Mouse (Mus musculus): Measurements from ENCODE around the gene Mcm5. TPM values are rescaled to one million over a fixed set of nuclear protein-coding genes. Genes with fewer than 3 reads are reported as not detected.
A peak's percentile ranks its signal among the peaks of the same experiment; 100 is the strongest.

Mcm5 gene
- polyA plus RNA-seq, 1 experiment from 2014 or later: 195 TPM

GRCm38 (mm10) chr8:75119287-75119686 is 9.9 kb downstream of the Mcm5 start:
- no peak for DNase-seq (ENCODE audit: low spot score, missing footprints)

GRCm38 (mm10) chr8:75119747-75120146 is 10.4 kb downstream of the Mcm5 start:
- peaks cover 45% of the 10 kb centered on the region for H3K36me3 ChIP-seq (ENCODE audit: control insufficient read depth, insufficient read depth, low read length)
- no peaks in the 10 kb centered on the region for H3K9me3 ChIP-seq (ENCODE audit: control insufficient read depth, low read length)
- 95% methylated on average over 2 of the region's 2 CpGs for WGBS
- DNase-seq (ENCODE audit: low spot score, missing footprints) (no peak), ATAC-seq (ENCODE audit: low FRiP score) (no peak)
- no peak overlapping the region for H3K4me3 ChIP-seq (ENCODE audit: low read depth, low read length)
- H3K4me1 ChIP-seq (ENCODE audit: control insufficient read depth, insufficient read depth, low read length): no peaks in the 10 kb centered on the region
- H3K9ac ChIP-seq (ENCODE audit: low read length): no peak overlapping the region
- H3K27ac ChIP-seq (ENCODE audit: low read depth, low read length): no peak overlapping the region
- no peaks in the 10 kb centered on the region for H3K27me3 ChIP-seq (ENCODE audit: control insufficient read depth, insufficient read depth, low read length)
- no peak overlapping the region for H3K4me2 ChIP-seq

More at GRCm38 (mm10) chr8:75119287-75119686, 9.9 kb downstream of the Mcm5 start:
- Histone ChIP-seq H3K4me2 (no peak overlapping the region), H3K4me3 (ENCODE audit: low read depth, low read length) (no peak overlapping the region), H3K9me3 (ENCODE audit: control insufficient read depth, low read length) (no peaks in the 10 kb centered on the region), H3K4me1 (ENCODE audit: control insufficient read depth, insufficient read depth, low read length) (no peaks in the 10 kb centered on the region), H3K27me3 (ENCODE audit: control insufficient read depth, insufficient read depth, low read length) (no peaks in the 10 kb centered on the region), H3K27ac (ENCODE audit: low read depth, low read length) (no peak overlapping the region), H3K9ac (ENCODE audit: low read length) (no peak overlapping the region), H3K36me3 (ENCODE audit: control insufficient read depth, insufficient read depth, low read length) (peaks cover 46% of the 10 kb centered on the region)
- no peak for ATAC-seq (ENCODE audit: low FRiP score)
- WGBS: 100% methylated on average over 2 of the region's 2 CpGs

- no peak overlapping the region for H3K9ac ChIP-seq (ENCODE audit: low read length)
- WGBS: 94% methylated on average over 1 of the region's 1 CpGs
- no peak overlapping the region for H3K4me2 ChIP-seq
- no peaks in the 10 kb centered on the region for H3K9me3 ChIP-seq (ENCODE audit: control insufficient read depth, low read length)
- H3K4me1 ChIP-seq (ENCODE audit: control insufficient read depth, insufficient read depth, low read length): no peaks in the 10 kb centered on the region
- H3K36me3 ChIP-seq (ENCODE audit: control insufficient read depth, insufficient read depth, low read length): peaks cover 20% of the 10 kb centered on the region
- H3K4me3 ChIP-seq (ENCODE audit: low read depth, low read length): no peak overlapping the region
- H3K27ac ChIP-seq (ENCODE audit: low read depth, low read length): no peak overlapping the region
- peak; percentile 76 for DNase-seq (ENCODE audit: low spot score, missing footprints)
- no peaks in the 10 kb centered on the region for H3K27me3 ChIP-seq (ENCODE audit: control insufficient read depth, insufficient read depth, low read length)
- no peak for ATAC-seq (ENCODE audit: low FRiP score)
Observed at GRCm38 (mm10) chr8:75127406-75127805, 18.0 kb downstream of the Mcm5 start.

GRCm38 (mm10) chr8:75132485-75132884 is 23.1 kb downstream of the Mcm5 start:
- Histone ChIP-seq H3K9ac (ENCODE audit: low read length) (no peak overlapping the region), H3K27me3 (ENCODE audit: control insufficient read depth, insufficient read depth, low read length) (no peaks in the 10 kb centered on the region), H3K4me1 (ENCODE audit: control insufficient read depth, insufficient read depth, low read length) (0 out of 2 replicates have a peak, but pooled peaks cover under 1% of the 10 kb centered on the region), H3K9me3 (ENCODE audit: control insufficient read depth, low read length) (no peaks in the 10 kb centered on the region), H3K27ac (ENCODE audit: low read depth, low read length) (no peak overlapping the region), H3K4me3 (ENCODE audit: low read depth, low read length) (no peak overlapping the region), H3K36me3 (ENCODE audit: control insufficient read depth, insufficient read depth, low read length) (peaks cover 4% of the 10 kb centered on the region), H3K4me2 (no peak overlapping the region)
- ATAC-seq (ENCODE audit: low FRiP score) (no peak), DNase-seq (ENCODE audit: low spot score, missing footprints) (peak; percentile 47)
- WGBS: 22% methylated on average over 3 of the region's 3 CpGs

GRCm38 (mm10) chr8:75133399-75133798 is 24.0 kb downstream of the Mcm5 start:
- DNase-seq (ENCODE audit: low spot score, missing footprints) (peak; percentile 57), ATAC-seq (ENCODE audit: low FRiP score) (no peak)
- Histone ChIP-seq H3K9ac (ENCODE audit: low read length) (no peak overlapping the region), H3K27ac (ENCODE audit: low read depth, low read length) (no peak overlapping the region), H3K36me3 (ENCODE audit: control insufficient read depth, insufficient read depth, low read length) (peaks cover 3% of the 10 kb centered on the region), H3K9me3 (ENCODE audit: control insufficient read depth, low read length) (no peaks in the 10 kb centered on the region), H3K27me3 (ENCODE audit: control insufficient read depth, insufficient read depth, low read length) (no peaks in the 10 kb centered on the region), H3K4me1 (ENCODE audit: control insufficient read depth, insufficient read depth, low read length) (0 out of 2 replicates have a peak, but pooled peaks cover 2% of the 10 kb centered on the region), H3K4me2 (no peak overlapping the region), H3K4me3 (ENCODE audit: low read depth, low read length) (no peak overlapping the region)
- 80% methylated on average over 2 of the region's 2 CpGs for WGBS

GRCm38 (mm10) chr8:75134603-75135391 is 25.4 kb downstream of the Mcm5 start:
- H3K4me3 ChIP-seq (ENCODE audit: low read depth, low read length): no peak overlapping the region
- WGBS: 70% methylated on average over 2 of the region's 2 CpGs
- no peak for ATAC-seq (ENCODE audit: low FRiP score)
- no peaks in the 10 kb centered on the region for H3K36me3 ChIP-seq (ENCODE audit: control insufficient read depth, insufficient read depth, low read length)
- peak; percentile 80 for DNase-seq (ENCODE audit: low spot score, missing footprints)
- no peaks in the 10 kb centered on the region for H3K9me3 ChIP-seq (ENCODE audit: control insufficient read depth, low read length)
- H3K9ac ChIP-seq (ENCODE audit: low read length): no peak overlapping the region
- H3K27me3 ChIP-seq (ENCODE audit: control insufficient read depth, insufficient read depth, low read length): no peaks in the 10 kb centered on the region
- no peak overlapping the region for H3K27ac ChIP-seq (ENCODE audit: low read depth, low read length)
- 0 out of 2 replicates have a peak, but pooled peaks cover 2% of the 10 kb centered on the region for H3K4me1 ChIP-seq (ENCODE audit: control insufficient read depth, insufficient read depth, low read length)
- H3K4me2 ChIP-seq: no peak overlapping the region

GRCm38 (mm10) chr8:75135756-75136155 is 26.4 kb downstream of the Mcm5 start:
- Histone ChIP-seq H3K4me1 (ENCODE audit: control insufficient read depth, insufficient read depth, low read length) (0 out of 2 replicates have a peak, but pooled peaks cover 2% of the 10 kb centered on the region), H3K27me3 (ENCODE audit: control insufficient read depth, insufficient read depth, low read length) (no peaks in the 10 kb centered on the region), H3K4me3 (ENCODE audit: low read depth, low read length) (no peak overlapping the region), H3K4me2 (no peak overlapping the region), H3K27ac (ENCODE audit: low read depth, low read length) (no peak overlapping the region), H3K9ac (ENCODE audit: low read length) (no peak overlapping the region), H3K9me3 (ENCODE audit: control insufficient read depth, low read length) (no peaks in the 10 kb centered on the region), H3K36me3 (ENCODE audit: control insufficient read depth, insufficient read depth, low read length) (no peaks in the 10 kb centered on the region)
- 72% methylated on average over 1 of the region's 1 CpGs for WGBS
- no peak for ATAC-seq (ENCODE audit: low FRiP score)
- DNase-seq (ENCODE audit: low spot score, missing footprints): no peak

GRCm38 (mm10) chr8:75136256-75136655 is 26.9 kb downstream of the Mcm5 start:
- Histone ChIP-seq H3K9me3 (ENCODE audit: control insufficient read depth, low read length) (no peaks in the 10 kb centered on the region), H3K4me1 (ENCODE audit: control insufficient read depth, insufficient read depth, low read length) (0 out of 2 replicates have a peak, but pooled peaks cover 2% of the 10 kb centered on the region), H3K9ac (ENCODE audit: low read length) (no peak overlapping the region), H3K27ac (ENCODE audit: low read depth, low read length) (no peak overlapping the region), H3K4me2 (no peak overlapping the region), H3K36me3 (ENCODE audit: control insufficient read depth, insufficient read depth, low read length) (no peaks in the 10 kb centered on the region), H3K4me3 (ENCODE audit: low read depth, low read length) (no peak overlapping the region), H3K27me3 (ENCODE audit: control insufficient read depth, insufficient read depth, low read length) (no peaks in the 10 kb centered on the region)
- DNase-seq (ENCODE audit: low spot score, missing footprints) (no peak), ATAC-seq (ENCODE audit: low FRiP score) (no peak)
- 83% methylated on average over 2 of the region's 2 CpGs for WGBS

GRCm38 (mm10) chr8:75137536-75137935 is 28.2 kb downstream of the Mcm5 start:
- ATAC-seq (ENCODE audit: low FRiP score): peak; percentile 33; the same call in 1 of the 2 replicates
- H3K9me3 ChIP-seq (ENCODE audit: control insufficient read depth, low read length): no peaks in the 10 kb centered on the region
- no peak for DNase-seq (ENCODE audit: low spot score, missing footprints)
- H3K27ac ChIP-seq (ENCODE audit: low read depth, low read length): no peak overlapping the region
- no peaks in the 10 kb centered on the region for H3K27me3 ChIP-seq (ENCODE audit: control insufficient read depth, insufficient read depth, low read length)
- 0 out of 2 replicates have a peak, but pooled peaks cover 2% of the 10 kb centered on the region for H3K4me1 ChIP-seq (ENCODE audit: control insufficient read depth, insufficient read depth, low read length)
- H3K36me3 ChIP-seq (ENCODE audit: control insufficient read depth, insufficient read depth, low read length): no peaks in the 10 kb centered on the region
- no peak overlapping the region for H3K4me2 ChIP-seq
- 61% methylated on average over 3 of the region's 3 CpGs for WGBS
- H3K9ac ChIP-seq (ENCODE audit: low read length): no peak overlapping the region
- H3K4me3 ChIP-seq (ENCODE audit: low read depth, low read length): no peak overlapping the region

Data from midbrain, embryonic 11.5 days (tissue).